Mouse (Mus musculus): ENCODE results near the gene Slitrk6. TPM values are rescaled to one million over a fixed set of nuclear protein-coding genes. Genes with fewer than 3 reads are reported as not detected.

Gene Slitrk6
- under 1 TPM in 1 of 2 experiments, not detected in 1; 0.07 TPM for polyA plus RNA-seq (2012; fragmentation: generic; extraction: Trizol)

DNA sequence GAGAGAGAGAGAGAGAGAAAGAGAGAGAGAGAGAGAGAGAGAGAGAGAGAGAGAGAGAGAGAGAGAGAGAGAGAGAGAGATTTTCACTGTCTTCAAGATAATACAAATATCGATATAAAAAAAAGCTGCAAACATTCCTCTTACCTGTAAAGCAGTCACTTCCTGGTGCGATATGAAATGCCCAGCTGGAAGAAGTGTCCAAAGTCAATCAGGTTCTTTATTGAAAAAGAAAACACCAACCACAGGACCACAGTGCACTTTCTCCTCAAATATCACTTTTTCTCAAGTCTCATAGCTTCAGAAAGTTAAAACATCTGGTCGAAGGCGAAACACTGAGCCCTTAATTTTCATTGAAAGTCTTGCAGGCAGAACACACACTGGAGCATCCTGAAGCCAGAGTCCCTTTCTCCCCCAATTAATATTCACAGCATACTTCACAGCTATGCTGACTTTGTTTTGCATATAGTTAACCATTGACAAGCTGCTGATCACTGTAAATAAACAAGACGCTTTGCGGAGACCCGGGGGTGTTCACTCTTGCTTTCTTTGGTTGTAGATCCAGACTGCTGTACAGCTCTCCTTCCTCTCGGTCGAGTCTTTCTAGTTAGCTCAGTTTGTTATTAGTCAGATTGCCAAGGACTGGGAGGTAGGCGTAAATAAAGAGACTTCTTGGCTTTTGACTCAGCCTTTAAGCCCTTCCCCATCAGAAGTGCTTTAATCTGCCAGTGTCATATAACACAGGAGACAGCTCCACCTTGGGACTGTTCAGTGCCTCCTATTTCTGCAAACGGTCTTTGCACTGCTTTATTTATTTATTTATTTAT is at the start of gene Slitrk6:
Slitrk6 (minus strand) TSS at position 666 of the 824 bp plus-strand sequence.

